Mouse (Mus musculus) intestine, embryonic 16.5 days (tissue): ENCODE measurements around the gene S100a2. TPM values are rescaled to one million over a fixed set of nuclear protein-coding genes. Genes with fewer than 3 reads are reported as not detected.

Experiments used
- ATAC-seq: fragments of 200-750 bp; cut with Nextera tagmentation; 2 replicates; pipeline ENCODE4 v1.8.0; 2017; ENCODE audit warnings: moderate TSS enrichment, moderate library complexity
- H3K27ac ChIP-seq: fragments of 300-500 bp; sonication (generic); 2 replicates; pipeline ENCODE4 v1.5.1; 2014; ENCODE audit warnings: mild to moderate bottlenecking, low read length
- H3K27me3 ChIP-seq: fragments of 300-500 bp; sonication (generic); replicated peaks from 2 replicates; pipeline ENCODE4 v1.6.1; 2014; ENCODE audit warnings: low read length, control low read depth, mixed read lengths; ENCODE audit not compliant: control insufficient read depth, insufficient read depth
- H3K36me3 ChIP-seq: fragments of 300-500 bp; sonication (generic); 2 replicates; pipeline ENCODE4 v1.6.1; 2014; ENCODE audit warnings: low read length, control low read depth; ENCODE audit not compliant: control insufficient read depth, insufficient read depth
- H3K4me1 ChIP-seq: fragments of 300-500 bp; sonication (generic); 2 replicates; pipeline ENCODE4 v1.6.1; 2014; ENCODE audit warnings: low read length, control low read depth, mixed read lengths; ENCODE audit not compliant: control insufficient read depth, insufficient read depth
- H3K4me2 ChIP-seq: fragments of 300-500 bp; sonication (generic); 2 replicates; pipeline ENCODE4 v1.6.1; 2014; ENCODE audit warnings: low read depth, low read length, control low read depth
- H3K4me3 ChIP-seq: fragments of 300-500 bp; sonication (generic); 2 replicates; pipeline ENCODE4 v1.5.1; 2014; ENCODE audit warnings: mild to moderate bottlenecking, low read length
- H3K9ac ChIP-seq: fragments of 300-500 bp; sonication (generic); 2 replicates; pipeline ENCODE4 v1.6.1; 2014; ENCODE audit warnings: low read depth, low read length
- H3K9me3 ChIP-seq: fragments of 300-500 bp; sonication (generic); 2 replicates; pipeline ENCODE4 v1.6.1; 2016; ENCODE audit warnings: low read length, control low read depth; ENCODE audit not compliant: control insufficient read depth
- WGBS: fragments of 180-500 bp; shearing (Covaris S2); extraction: QIAGEN DNeasy Blood & Tissue Kit; methylation state at CpG from one replicate; pipeline ENCODE4 v1.1.7; 2014; 5-methylcytosine and 5-hydroxymethylcytosine counted together
- polyA plus RNA-seq: library from polyadenylated mRNA; unstranded; fragments of >200 nt; fragmentation: Nextera tagmentation; extraction: Ambion mirVana; gene quantifications from 2 replicates; pipeline ENCODE4 v1.2.1, GENCODE M21; 2015

Gene S100a2
- polyA plus RNA-seq, 1 experiment from 2014 or later, result not detected

GRCm38 (mm10) chr3:90576351-90577001 lies 13.6 kb upstream of the S100a2 start:
- Histone ChIP-seq H3K27me3 (no peaks in the 10 kb centered on the region), H3K9ac (no peak overlapping the region), H3K4me2 (no peak overlapping the region), H3K4me1 (no peaks in the 10 kb centered on the region), H3K36me3 (no peaks in the 10 kb centered on the region), H3K27ac (no peak overlapping the region), H3K9me3 (no peaks in the 10 kb centered on the region), H3K4me3 (no peak overlapping the region)
- 69% methylated on average over 10 of the region's 10 CpGs for WGBS
- ATAC-seq, result no peak

GRCm38 (mm10) chr3:90579433-90579832 lies 10.6 kb upstream of the S100a2 start:
- Histone ChIP-seq H3K9me3 (no peaks in the 10 kb centered on the region), H3K4me1 (peaks cover 13% of the 10 kb centered on the region), H3K36me3 (no peaks in the 10 kb centered on the region), H3K27me3 (no peaks in the 10 kb centered on the region), H3K27ac (no peak overlapping the region), H3K4me2 (no peak overlapping the region), H3K9ac (no peak overlapping the region), H3K4me3 (no peak overlapping the region)
- ATAC-seq, result no peak
- 67% methylated on average over 7 of the region's 7 CpGs for WGBS

DNA sequence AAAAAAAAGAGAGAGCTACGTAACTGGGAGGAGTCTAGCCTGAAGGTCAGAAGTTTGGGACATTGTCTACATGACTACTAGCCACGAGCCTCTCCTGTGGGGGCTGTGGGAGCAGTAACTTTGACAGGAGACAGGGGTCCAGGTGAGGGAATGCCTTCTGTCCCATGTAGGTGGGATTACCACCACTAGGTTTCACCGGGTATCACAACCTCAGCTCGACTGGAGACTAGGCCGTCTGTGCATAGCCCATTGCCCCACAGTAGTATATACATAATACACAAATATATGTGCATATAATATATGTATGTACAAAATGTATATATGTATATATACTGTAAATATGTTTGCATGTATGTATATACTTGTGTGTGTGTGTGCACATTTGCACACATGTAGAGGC lies 8.9 kb upstream of the S100a2 start:
- no peak overlapping the region for H3K4me2 ChIP-seq
- H3K36me3 ChIP-seq, result no peaks in the 10 kb centered on the region
- no peak overlapping the region for H3K9ac ChIP-seq
- H3K4me3 ChIP-seq, result no peak overlapping the region
- no peak overlapping the region for H3K27ac ChIP-seq
- no peaks in the 10 kb centered on the region for H3K9me3 ChIP-seq
- H3K4me1 ChIP-seq, result peaks cover 25% of the 10 kb centered on the region
- no peaks in the 10 kb centered on the region for H3K27me3 ChIP-seq
- WGBS, result 92% methylated on average over 5 of the region's 5 CpGs
- ATAC-seq, result no peak

- H3K9me3 ChIP-seq, result no peaks in the 10 kb centered on the region
- no peak overlapping the region for H3K27ac ChIP-seq
- 100% methylated on average over 1 of the region's 1 CpGs for WGBS
- no peak overlapping the region for H3K4me3 ChIP-seq
- H3K36me3 ChIP-seq, result no peaks in the 10 kb centered on the region
- H3K4me2 ChIP-seq, result no peak overlapping the region
- H3K27me3 ChIP-seq, result no peaks in the 10 kb centered on the region
- no peak for ATAC-seq
- H3K9ac ChIP-seq, result no peak overlapping the region
- H3K4me1 ChIP-seq, result peaks cover 35% of the 10 kb centered on the region
Measured at GRCm38 (mm10) chr3:90582156-90582555, 7.9 kb upstream of the S100a2 start.

GRCm38 (mm10) chr3:90582556-90582955 lies 7.5 kb upstream of the S100a2 start:
- H3K36me3 ChIP-seq, result no peaks in the 10 kb centered on the region
- peaks cover 37% of the 10 kb centered on the region for H3K4me1 ChIP-seq
- H3K4me2 ChIP-seq, result no peak overlapping the region
- no peaks in the 10 kb centered on the region for H3K9me3 ChIP-seq
- no peak for ATAC-seq
- no peak overlapping the region for H3K9ac ChIP-seq
- no peak overlapping the region for H3K27ac ChIP-seq
- 90% methylated on average over 4 of the region's 4 CpGs for WGBS
- H3K4me3 ChIP-seq, result no peak overlapping the region
- no peaks in the 10 kb centered on the region for H3K27me3 ChIP-seq

GRCm38 (mm10) chr3:90583893-90584292 lies 6.2 kb upstream of the S100a2 start:
- ATAC-seq, result peak; percentile 19; the same call in 1 of the 2 replicates
- peak overlapping the region; percentile 20 for H3K27ac ChIP-seq
- 36% methylated on average over 3 of the region's 3 CpGs for WGBS

GRCm38 (mm10) chr3:90585595-90585994 lies 4.5 kb upstream of the S100a2 start:
- WGBS, result 21% methylated on average over 5 of the region's 5 CpGs
- peak overlapping the region; percentile 37; the same call in 1 of the 2 replicates for H3K27ac ChIP-seq
- peak; percentile 54 for ATAC-seq

More at GRCm38 (mm10) chr3:90583893-90584292, 6.2 kb upstream of the S100a2 start:
- Histone ChIP-seq H3K4me2 (no peak overlapping the region), H3K4me3 (no peak overlapping the region), H3K9me3 (no peaks in the 10 kb centered on the region), H3K4me1 (peaks cover 41% of the 10 kb centered on the region), H3K9ac (no peak overlapping the region), H3K36me3 (no peaks in the 10 kb centered on the region), H3K27me3 (no peaks in the 10 kb centered on the region)

GRCm38 (mm10) chr3:90586016-90586643 lies 3.9 kb upstream of the S100a2 start:
- H3K27ac ChIP-seq, result peak overlapping the region; percentile 88
- no peaks in the 10 kb centered on the region for H3K36me3 ChIP-seq
- WGBS, result 83% methylated on average over 15 of the region's 15 CpGs

More at GRCm38 (mm10) chr3:90585595-90585994, 4.5 kb upstream of the S100a2 start:
- Histone ChIP-seq H3K9me3 (no peaks in the 10 kb centered on the region), H3K4me3 (no peak overlapping the region), H3K4me1 (peaks cover 41% of the 10 kb centered on the region), H3K27me3 (no peaks in the 10 kb centered on the region), H3K9ac (no peak overlapping the region), H3K4me2 (no peak overlapping the region), H3K36me3 (no peaks in the 10 kb centered on the region)

GRCm38 (mm10) chr3:90586906-90587305 lies 3.1 kb upstream of the S100a2 start:
- H3K4me2 ChIP-seq, result no peak overlapping the region
- no peak overlapping the region for H3K9ac ChIP-seq
- no peaks in the 10 kb centered on the region for H3K27me3 ChIP-seq
- H3K27ac ChIP-seq, result peak overlapping the region; percentile 88
- 36% methylated on average over 10 of the region's 10 CpGs for WGBS
- H3K4me3 ChIP-seq, result no peak overlapping the region
- peak; percentile 90 for ATAC-seq
- peaks cover 41% of the 10 kb centered on the region for H3K4me1 ChIP-seq
- no peaks in the 10 kb centered on the region for H3K9me3 ChIP-seq
- no peaks in the 10 kb centered on the region for H3K36me3 ChIP-seq

More at GRCm38 (mm10) chr3:90586016-90586643, 3.9 kb upstream of the S100a2 start:
- no peak for ATAC-seq
- no peak overlapping the region for H3K4me2 ChIP-seq
- no peak overlapping the region for H3K9ac ChIP-seq
- H3K9me3 ChIP-seq, result no peaks in the 10 kb centered on the region
- peaks cover 41% of the 10 kb centered on the region for H3K4me1 ChIP-seq
- H3K4me3 ChIP-seq, result no peak overlapping the region
- H3K27me3 ChIP-seq, result no peaks in the 10 kb centered on the region
